Mouse (Mus musculus) MEL (cell line): ENCODE data around the gene Gm10490. TPM values are rescaled to one million over a fixed set of nuclear protein-coding genes. Genes with fewer than 3 reads are reported as not detected.

ENCODE experiments used
- DNase-seq: peaks from one replicate; pipeline ENCODE4 v3.0.0; 2011; ENCODE audit warnings: low read depth, low spot score
- H3K27ac ChIP-seq: 2 replicates; pipeline ENCODE4 v1.5.1; 2012; ENCODE audit warnings: low read depth, mild to moderate bottlenecking, control low read depth, low read length, moderate library complexity; ENCODE audit not compliant: control insufficient read depth
- H3K27me3 ChIP-seq, 2 experiments: fragments of 150-350 bp in 1 of 2; sonication (generic) in 1 of 2; 2 replicates each; pipeline ENCODE4 v1.6.1; 2012; ENCODE audit warnings: low read length in 2 of 2, mild to moderate bottlenecking in 2 of 2, improper control_type of control experiment in 1 of 2, moderate library complexity in 1 of 2; ENCODE audit not compliant: insufficient read depth in 2 of 2, control insufficient read depth in 1 of 2
- H3K36me3 ChIP-seq, 2 experiments: 2 replicates each; pipeline ENCODE4 v1.6.1; 2012 to 2014; ENCODE audit warnings: low read length in 2 of 2, improper control_type of control experiment in 1 of 2, inconsistent platforms in 1 of 2, mild to moderate bottlenecking in 1 of 2; ENCODE audit not compliant: insufficient read depth in 2 of 2, control insufficient read depth in 1 of 2
- H3K4me1 ChIP-seq, 2 experiments: fragments of 150-350 bp in 1 of 2; sonication (generic) in 1 of 2; 2 replicates each; pipeline ENCODE4 v1.6.1; 2012; ENCODE audit warnings: low read length in 2 of 2, improper control_type of control experiment in 1 of 2, mild to moderate bottlenecking in 1 of 2; ENCODE audit not compliant: insufficient read depth in 2 of 2, control insufficient read depth in 1 of 2
- H3K4me3 ChIP-seq, 2 experiments: fragments of 150-350 bp in 1 of 2; sonication (generic) in 1 of 2; 2 replicates each; pipeline ENCODE4 v1.5.1; 2012; ENCODE audit warnings: low read depth in 2 of 2, low read length in 2 of 2, mild to moderate bottlenecking in 2 of 2, moderate library complexity in 2 of 2, control low read depth in 1 of 2, improper control_type of control experiment in 1 of 2; ENCODE audit not compliant: control insufficient read depth in 1 of 2, insufficient read depth in 1 of 2
- H3K79me2 ChIP-seq: 2 replicates; pipeline ENCODE4 v1.6.1; 2012; ENCODE audit warnings: mild to moderate bottlenecking, low read length, moderate library complexity; ENCODE audit not compliant: control insufficient read depth, poor library complexity, insufficient read depth
- H3K9ac ChIP-seq: 2 replicates; pipeline ENCODE4 v1.6.1; 2012; ENCODE audit warnings: low read depth, mild to moderate bottlenecking, control low read depth, low read length, moderate library complexity; ENCODE audit not compliant: control insufficient read depth, poor library complexity, severe bottlenecking
- H3K9me3 ChIP-seq: fragments of 150-350 bp; sonication (generic); replicated peaks from 2 replicates; pipeline ENCODE4 v1.6.1; 2012; ENCODE audit warnings: mild to moderate bottlenecking, low read length, improper control_type of control experiment, moderate library complexity; ENCODE audit not compliant: insufficient read depth
- BHLHE40 ChIP-seq: IDR thresholded peaks from 2 replicates; pipeline ENCODE4 v1.6.1; 2012; ENCODE audit warnings: low read depth, mild to moderate bottlenecking, inconsistent platforms, low read length, improper control_type of control experiment, borderline replicate concordance
- CHD2 ChIP-seq: IDR thresholded peaks from 2 replicates; pipeline ENCODE4 v1.6.1; 2011; ENCODE audit warnings: low read length, improper control_type of control experiment
- CTCF ChIP-seq, 3 experiments: IDR thresholded peaks in 2 of 3; conservative IDR thresholded peaks in 1 of 3; 2 replicates each; pipeline ENCODE4 v1.5.1; 2011 to 2012; ENCODE audit warnings: low read length in 3 of 3, low read depth in 2 of 3, mild to moderate bottlenecking in 2 of 3, improper control_type of control experiment in 1 of 3, inconsistent platforms in 1 of 3, mixed read lengths in 1 of 3, moderate library complexity in 1 of 3; ENCODE audit not compliant: control insufficient read depth in 1 of 3, insufficient read depth in 1 of 3, poor library complexity in 1 of 3, severe bottlenecking in 1 of 3
- E2F4 ChIP-seq: IDR thresholded peaks from 2 replicates; pipeline ENCODE4 v1.6.1; 2011; ENCODE audit warnings: low read depth, low read length, improper control_type of control experiment, borderline replicate concordance
- ELF1 ChIP-seq: IDR thresholded peaks from 2 replicates; pipeline ENCODE4 v1.6.1; 2014; ENCODE audit warnings: low read depth, mild to moderate bottlenecking, inconsistent platforms, low read length, improper control_type of control experiment, moderate library complexity
- EP300 ChIP-seq, 2 experiments: IDR thresholded peaks; 2 replicates each; pipeline ENCODE4 v1.6.1; 2011; ENCODE audit warnings: improper control_type of control experiment in 2 of 2, low read length in 2 of 2, low read depth in 1 of 2, mild to moderate bottlenecking in 1 of 2
- ETS1 ChIP-seq: IDR thresholded peaks from 2 replicates; pipeline ENCODE4 v1.6.1; 2012; ENCODE audit warnings: low read depth, mild to moderate bottlenecking, inconsistent platforms, low read length, improper control_type of control experiment, moderate library complexity
- GABPA ChIP-seq: IDR thresholded peaks from 2 replicates; pipeline ENCODE4 v1.6.1; 2012; ENCODE audit warnings: low read depth, mild to moderate bottlenecking, inconsistent platforms, low read length, improper control_type of control experiment, moderate library complexity
- GATA1 ChIP-seq: IDR thresholded peaks from 2 replicates; pipeline ENCODE4 v1.6.1; 2011; ENCODE audit warnings: low read depth, low read length, improper control_type of control experiment
- HCFC1 ChIP-seq: IDR thresholded peaks from 2 replicates; pipeline ENCODE4 v1.6.1; 2012; ENCODE audit warnings: low read depth, mild to moderate bottlenecking, inconsistent platforms, low read length, improper control_type of control experiment, moderate library complexity
- KAT2A ChIP-seq: conservative IDR thresholded peaks from 2 replicates; pipeline ENCODE4 v1.6.1; 2012; ENCODE audit warnings: low read depth, low read length, improper control_type of control experiment, inconsistent platforms
- MAFK ChIP-seq: IDR thresholded peaks from 2 replicates; pipeline ENCODE4 v1.6.1; 2011; ENCODE audit warnings: low read depth, mild to moderate bottlenecking, low read length, improper control_type of control experiment, borderline replicate concordance
- MAZ ChIP-seq: IDR thresholded peaks from 2 replicates; pipeline ENCODE4 v1.6.1; 2012; ENCODE audit warnings: low read depth, mild to moderate bottlenecking, inconsistent platforms, low read length, improper control_type of control experiment
- MEF2A ChIP-seq: IDR thresholded peaks from 2 replicates; pipeline ENCODE4 v1.6.1; 2014; ENCODE audit warnings: low read depth, mild to moderate bottlenecking, inconsistent platforms, low read length, improper control_type of control experiment; ENCODE audit not compliant: poor library complexity, insufficient replicate concordance, severe bottlenecking; ENCODE audit errors: extremely low read depth
- MXI1 ChIP-seq: IDR thresholded peaks from 2 replicates; pipeline ENCODE4 v1.6.1; 2011; ENCODE audit warnings: mild to moderate bottlenecking, low read depth, low read length, improper control_type of control experiment
- NELFE ChIP-seq: IDR thresholded peaks from 2 replicates; pipeline ENCODE4 v1.6.1; 2011; ENCODE audit warnings: low read depth, low read length, improper control_type of control experiment
- NRF1 ChIP-seq: IDR thresholded peaks from 2 replicates; pipeline ENCODE4 v1.6.1; 2014; ENCODE audit warnings: low read depth, mild to moderate bottlenecking, inconsistent platforms, low read length, improper control_type of control experiment, moderate library complexity; ENCODE audit not compliant: poor library complexity, insufficient read depth, severe bottlenecking
- POLR2A ChIP-seq, 2 experiments: IDR thresholded peaks; 2 replicates each; pipeline ENCODE4 v1.6.1; 2011 to 2012; ENCODE audit warnings: low read length in 2 of 2, mild to moderate bottlenecking in 2 of 2, control low read depth in 1 of 2, improper control_type of control experiment in 1 of 2, low read depth in 1 of 2, moderate library complexity in 1 of 2; ENCODE audit not compliant: control insufficient read depth in 1 of 2, insufficient read depth in 1 of 2, poor library complexity in 1 of 2
- POLR2AphosphoS2 ChIP-seq: IDR thresholded peaks from 2 replicates; pipeline ENCODE4 v1.6.1; 2011; ENCODE audit warnings: low read length, improper control_type of control experiment
- RCOR1 ChIP-seq: IDR thresholded peaks from 2 replicates; pipeline ENCODE4 v1.6.1; 2012; ENCODE audit warnings: low read depth, mild to moderate bottlenecking, inconsistent platforms, low read length, improper control_type of control experiment
- SIN3A ChIP-seq: IDR thresholded peaks from 2 replicates; pipeline ENCODE4 v1.6.1; 2012; ENCODE audit warnings: low read length, improper control_type of control experiment, inconsistent platforms
- SMC3 ChIP-seq: IDR thresholded peaks from 2 replicates; pipeline ENCODE4 v1.6.1; 2011; ENCODE audit warnings: low read depth, low read length, improper control_type of control experiment
- TAL1 ChIP-seq: IDR thresholded peaks from 2 replicates; pipeline ENCODE4 v1.6.1; 2012; ENCODE audit warnings: mild to moderate bottlenecking, inconsistent platforms, low read length, moderate library complexity, mixed read lengths
- TBP ChIP-seq: IDR thresholded peaks from 2 replicates; pipeline ENCODE4 v1.8.0; 2011; ENCODE audit warnings: low read depth, low read length, improper control_type of control experiment
- TCF12 ChIP-seq: IDR thresholded peaks from 2 replicates; pipeline ENCODE4 v1.6.1; 2014; ENCODE audit warnings: low read depth, mild to moderate bottlenecking, inconsistent platforms, low read length, improper control_type of control experiment, moderate library complexity
- UBTF ChIP-seq: IDR thresholded peaks from 2 replicates; pipeline ENCODE4 v1.6.1; 2012; ENCODE audit warnings: low read depth, mild to moderate bottlenecking, inconsistent platforms, low read length, improper control_type of control experiment, moderate library complexity, borderline replicate concordance; ENCODE audit not compliant: insufficient read depth
- USF1 ChIP-seq: IDR thresholded peaks from 2 replicates; pipeline ENCODE4 v1.6.1; 2014; ENCODE audit warnings: low read depth, mild to moderate bottlenecking, inconsistent platforms, low read length, improper control_type of control experiment, moderate library complexity
- USF2 ChIP-seq, 2 experiments: IDR thresholded peaks; 2 replicates each; pipeline ENCODE4 v1.6.1; 2011 to 2012; ENCODE audit warnings: improper control_type of control experiment in 2 of 2, low read length in 2 of 2, borderline replicate concordance in 1 of 2, inconsistent platforms in 1 of 2, low read depth in 1 of 2, mild to moderate bottlenecking in 1 of 2; ENCODE audit not compliant: insufficient read depth in 1 of 2
- ZC3H11A ChIP-seq: IDR thresholded peaks from 2 replicates; pipeline ENCODE4 v1.6.1; 2012; ENCODE audit warnings: low read depth, mild to moderate bottlenecking, inconsistent platforms, low read length, improper control_type of control experiment
- ZKSCAN1 ChIP-seq: IDR thresholded peaks from 2 replicates; pipeline ENCODE4 v1.6.1; 2012; ENCODE audit warnings: low read depth, mild to moderate bottlenecking, inconsistent platforms, low read length, improper control_type of control experiment, moderate library complexity
- ZMIZ1 ChIP-seq: IDR thresholded peaks from 2 replicates; pipeline ENCODE4 v1.6.1; 2012; ENCODE audit warnings: low read depth, mild to moderate bottlenecking, inconsistent platforms, low read length, improper control_type of control experiment, moderate library complexity
- polyA plus RNA-seq, 2 experiments: library from polyadenylated mRNA; stranded (reverse) in 1 of 2; unstranded in 1 of 2; fragments of >175 nt in 1 of 2; fragments of >200 nt in 1 of 2; gene quantifications; 2 replicates each; pipeline versions ENCODE4 v1.2.1 to v1.2.4; 2012; ENCODE audit warnings: low replicate concordance in 2 of 2, low read depth in 1 of 2; ENCODE audit not compliant: insufficient read length in 2 of 2, insufficient read depth in 1 of 2, missing spikeins in 1 of 2
- total RNA-seq: library from RNA; depleted of rRNA; stranded (reverse); fragments of 300-350 nt; gene quantifications from 2 replicates; pipeline ENCODE4 v1.2.3, GENCODE M21; 2012

Gm10490 gene
- total and polyA plus RNA-seq, 3 experiments, result not detected

- Histone ChIP-seq H3K9ac (peak overlapping the region; percentile 49), H3K9me3 (no peaks in the 10 kb centered on the region), H3K36me3 (peaks cover 0 to 4% of the 10 kb centered on the region in 2 experiments; a peak in 1 of 4 replicates), H3K4me3 (peak overlapping the region; percentile 47 to 78), H3K79me2 (no peaks in the 10 kb centered on the region), H3K27me3 (no peaks in the 10 kb centered on the region), H3K27ac (no peak overlapping the region), H3K4me1 (peaks cover 3 to 8% of the 10 kb centered on the region in 2 experiments; a peak in 3 of 4 replicates)
- no peak for TF ChIP-seq ELF1
- peak; percentile 57; the same call in 1 of the 2 replicates for TF ChIP-seq MXI1
- no peak for TF ChIP-seq ZKSCAN1
- peak; percentile 96 for TF ChIP-seq RCOR1
- peak; percentile 62 for TF ChIP-seq ETS1
- TF ChIP-seq TAL1, result 0 out of 2 replicates have a peak, but pooled peaks have one; percentile 24
- TF ChIP-seq CTCF (IDR thresholded peaks at IDR 0.05 in 2 of 3, conservative IDR thresholded peaks at IDR 0.05 in 1 of 3; ENCODE audit: control insufficient read depth in 1 of 3, insufficient read depth in 1 of 3, low read depth in 2 of 3, low read length in 3 of 3, poor library complexity in 1 of 3, severe bottlenecking in 1 of 3), result no peak
- peak; percentile 59; the same call in 1 of the 2 replicates for TF ChIP-seq MAZ
- TF ChIP-seq SMC3, result no peak
- no peak for TF ChIP-seq ZMIZ1
- peak; percentile 63; the same call in 1 of the 2 replicates for TF ChIP-seq GATA1
- TF ChIP-seq NRF1, result peak; percentile 83
- TF ChIP-seq MEF2A, result peak; percentile 97
- TF ChIP-seq CHD2, result peak; percentile 94
- 0 out of 4 replicates have a peak, but pooled peaks of 1 of the 2 experiments have one; percentile 1 for TF ChIP-seq POLR2A (IDR thresholded peaks at IDR 0.05; ENCODE audit: control insufficient read depth in 1 of 2, insufficient read depth in 1 of 2, low read depth in 1 of 2, low read length in 2 of 2, poor library complexity in 1 of 2)
- no peak for TF ChIP-seq TBP
- no peak for TF ChIP-seq MAFK
- TF ChIP-seq ZC3H11A, result no peak
- TF ChIP-seq EP300 (IDR thresholded peaks at IDR 0.05; ENCODE audit: low read depth in 1 of 2, low read length in 2 of 2), result peak in 1 of 2 experiments; percentile 25; a peak in 1 of 4 replicates
- TF ChIP-seq POLR2AphosphoS2, result no peak
- TF ChIP-seq HCFC1, result peak; percentile 68; the same call in 1 of the 2 replicates
- peak; percentile 74; the same call in 1 of the 2 replicates for TF ChIP-seq BHLHE40
- no peak for TF ChIP-seq KAT2A
- no peak for TF ChIP-seq GABPA
- TF ChIP-seq TCF12, result 0 out of 2 replicates have a peak, but pooled peaks have one; percentile 20
- TF ChIP-seq NELFE, result no peak; the same call in 1 of the 2 replicates
- no peak for TF ChIP-seq USF2 (IDR thresholded peaks at IDR 0.05; ENCODE audit: borderline replicate concordance in 1 of 2, insufficient read depth in 1 of 2, low read depth in 1 of 2, low read length in 2 of 2)
- peak; percentile 62 for TF ChIP-seq USF1
- TF ChIP-seq E2F4, result 0 out of 2 replicates have a peak, but pooled peaks have one; percentile 29
- no peak for TF ChIP-seq UBTF
- peak; percentile 46; the same call in 1 of the 2 replicates for TF ChIP-seq SIN3A
- peak; percentile 99 for DNase-seq
Measured at GRCm38 (mm10) chrX:7947900-7948492, 38.7 kb downstream of the Gm10490 start.
